In genomic region chr1:106714530-106714981, GRCm38 (mm10) we compare ENCODE assay signal across 8 mouse cellular contexts. TPM values are rescaled to one million over a fixed set of nuclear protein-coding genes. Genes with fewer than 3 reads are reported as not detected.
DNase-seq lines count a peak whose midpoint lies in the region; ATAC-seq and TF ChIP-seq lines count a peak whose summit lies in the region.

No protein-coding gene starts in this region.

- WGBS in forebrain, postnatal 0 days, result 7% methylated on average over 21 of the region's 21 CpGs

- no peaks in the 10 kb centered on the region for H3K27me3 ChIP-seq in forebrain, postnatal 0 days (ENCODE audit: insufficient read depth, low read length)

- H3K27ac ChIP-seq in layer of hippocampus, adult 2 months, result peak overlapping the region; percentile 76; the same call in 1 of the 2 replicates
- peak overlapping the region; percentile 86 for H3K27ac ChIP-seq in forebrain, postnatal 0 days (ENCODE audit: low read depth, low read length)

- H3K36me3 ChIP-seq in forebrain, postnatal 0 days (ENCODE audit: insufficient read depth), result no peaks in the 10 kb centered on the region

- H3K9ac ChIP-seq in forebrain, postnatal 0 days, result peak overlapping the region; percentile 77

- no peaks in the 10 kb centered on the region for H3K9me3 ChIP-seq in forebrain, postnatal 0 days (ENCODE audit: low read length)

- ATAC-seq in forebrain, postnatal 0 days, result peak; percentile 61
- ATAC-seq in megakaryocyte-erythroid progenitor cell, adult 5-6 weeks (replicated peaks; ENCODE audit: low FRiP score, low TSS enrichment, poor library complexity, severe bottlenecking), result 0 out of 2 replicates have a peak, but pooled peaks have one; percentile 12

- peaks cover 11% of the 10 kb centered on the region; the same call in 1 of the 2 replicates for H3K4me1 ChIP-seq in forebrain, postnatal 0 days (ENCODE audit: insufficient read depth)

- H3K4me2 ChIP-seq in forebrain, postnatal 0 days (ENCODE audit: low read depth), result peak overlapping the region; percentile 74

- no peak for TF ChIP-seq CTCF in layer of hippocampus, adult 2 months (conservative IDR thresholded peaks at IDR 0.05)
- no peak for TF ChIP-seq CTCF in forebrain, postnatal 0 days (IDR thresholded peaks at IDR 0.05; ENCODE audit: low read depth)

- no peak for DNase-seq in layer of hippocampus, adult 2 months (ENCODE audit: low spot score in 2 of 2)
- no peak for DNase-seq in layer of hippocampus, postnatal 36 days
- DNase-seq in ZHBTc4 (ENCODE audit: low read depth, low spot score), result peak; percentile 35
- peak; percentile 70 for DNase-seq in forebrain, postnatal 0 days
- DNase-seq in right cerebral cortex, postnatal 4 days, result no peak
- DNase-seq in layer of hippocampus, adult 9-11 months, result no peak
- no peak for DNase-seq in spleen, postnatal 36 days (ENCODE audit: low spot score in 2 of 2)

- H3K4me3 ChIP-seq in layer of hippocampus, adult 2 months, result peak overlapping the region; percentile 80
- H3K4me3 ChIP-seq in forebrain, postnatal 0 days (ENCODE audit: low read depth, low read length), result peak overlapping the region; percentile 80

RNA-seq across cellular contexts. Expression of gene Bcl2, which starts 0.5 kb away (rescaled TPM):
- 1 to 10 TPM; 7.8 to 8.1 TPM for total RNA-seq in layer of hippocampus, adult 2 months (2021)
- total RNA-seq in layer of hippocampus, postnatal 36 days (2021), result 1 to 10 TPM; 9.3 to 9.4 TPM
- total RNA-seq in forebrain, postnatal 0 days (2014; rRNA removed), result 10.3 and 14.1 TPM in 2 replicates
- polyA plus RNA-seq in forebrain, postnatal 0 days (2015; fragmentation: Nextera tagmentation; extraction: Ambion mirVana), result 3.5 and 6.3 TPM in 2 replicates
- total RNA-seq in megakaryocyte-erythroid progenitor cell, adult 5-6 weeks (2014; fragmentation: Nextera tagmentation), result 4.8 and 15.0 TPM in 2 replicates
- total RNA-seq in megakaryocyte-erythroid progenitor cell, adult 5-6 weeks (2017), result 12.1 and 14.5 TPM in 2 replicates

RNA-seq across cellular contexts. Expression of gene Kdsr, which starts 45.0 kb away (rescaled TPM):
- total RNA-seq in layer of hippocampus, adult 2 months (2021), result 10 to 100 TPM; 28.1 to 28.9 TPM
- total RNA-seq in layer of hippocampus, postnatal 36 days (2021), result 10 to 100 TPM; 23.6 to 23.9 TPM
- 11.8 and 15.8 TPM in 2 replicates for total RNA-seq in forebrain, postnatal 0 days (2014; rRNA removed)
- 13.4 and 17.8 TPM in 2 replicates for polyA plus RNA-seq in forebrain, postnatal 0 days (2015; fragmentation: Nextera tagmentation; extraction: Ambion mirVana)
- 9.4 and 10.2 TPM in 2 replicates for total RNA-seq in megakaryocyte-erythroid progenitor cell, adult 5-6 weeks (2014; fragmentation: Nextera tagmentation)
- 31.7 and 35.8 TPM in 2 replicates for total RNA-seq in megakaryocyte-erythroid progenitor cell, adult 5-6 weeks (2017)

Comparison
In these comparisons a context has a peak if more than half of its experiments do, and no peak if none do; other contexts are left out.
1. DNase-seq: peak in ZHBTc4 (single experiment) and forebrain, postnatal 0 days (single experiment); none in layer of hippocampus, adult 2 months (0 of 2), layer of hippocampus, postnatal 36 days (0 of 2), right cerebral cortex, postnatal 4 days (single experiment), layer of hippocampus, adult 9-11 months (single experiment) and spleen, postnatal 36 days (0 of 2).